Mouse (Mus musculus): ENCODE measurements around the gene Ern2. TPM values are rescaled to one million over a fixed set of nuclear protein-coding genes. Genes with fewer than 3 reads are reported as not detected.

Gene Ern2
- total and polyA plus RNA-seq, 3 experiments: not detected

GRCm38 (mm10) chr7:122132497-122133337, 53.3 kb downstream of the Ern2 start, which contains the start of the genes Palb2 and Dctn5:
Gene Palb2 (minus strand): TSS chr7:122132985.
Gene Dctn5 (plus strand): TSS chr7:122133041.
- DNase-seq (ENCODE audit: low read depth, low spot score): peak; percentile 99
- TF ChIP-seq POLR2A (IDR thresholded peaks at IDR 0.05; ENCODE audit: control insufficient read depth in 1 of 2, insufficient read depth in 1 of 2, low read depth in 1 of 2, low read length in 2 of 2, poor library complexity in 1 of 2) (peak; percentile 94 to 99), TBP (IDR thresholded peaks at IDR 0.05; ENCODE audit: low read depth, low read length) (peak; percentile 92), MXI1 (IDR thresholded peaks at IDR 0.05; ENCODE audit: low read depth, low read length) (peak; percentile 87), MAX (IDR thresholded peaks at IDR 0.05; ENCODE audit: low read length) (peak; percentile 43; the same call in 1 of the 2 replicates), KAT2A (conservative IDR thresholded peaks at IDR 0.05; ENCODE audit: low read depth, low read length) (peak; percentile 92; the same call in 1 of the 2 replicates), ETS1 (IDR thresholded peaks at IDR 0.05; ENCODE audit: low read depth, low read length) (0 out of 2 replicates have a peak, but pooled peaks have one; percentile 44), NELFE (IDR thresholded peaks at IDR 0.05; ENCODE audit: low read depth, low read length) (peak; percentile 96), ZNF384 (IDR thresholded peaks at IDR 0.05; ENCODE audit: low read depth, low read length) (no peak), MYC (IDR thresholded peaks at IDR 0.05; ENCODE audit: low read depth, low read length) (peak; percentile 78; the same call in 1 of the 2 replicates), POLR2AphosphoS2 (IDR thresholded peaks at IDR 0.05; ENCODE audit: low read length) (peak; percentile 88), HCFC1 (IDR thresholded peaks at IDR 0.05; ENCODE audit: low read depth, low read length) (peak; percentile 98), E2F4 (IDR thresholded peaks at IDR 0.05; ENCODE audit: borderline replicate concordance, low read depth, low read length) (peak; percentile 95; the same call in 1 of the 2 replicates), SIN3A (IDR thresholded peaks at IDR 0.05; ENCODE audit: low read length) (peak; percentile 97), NRF1 (IDR thresholded peaks at IDR 0.05; ENCODE audit: insufficient read depth, low read depth, low read length, poor library complexity, severe bottlenecking) (peak; percentile 98), ZC3H11A (IDR thresholded peaks at IDR 0.05; ENCODE audit: low read depth, low read length) (no peak), TCF12 (IDR thresholded peaks at IDR 0.05; ENCODE audit: low read depth, low read length) (peak; percentile 61; the same call in 1 of the 2 replicates), USF1 (IDR thresholded peaks at IDR 0.05; ENCODE audit: low read depth, low read length) (peak; percentile 31; the same call in 1 of the 2 replicates), ZKSCAN1 (IDR thresholded peaks at IDR 0.05; ENCODE audit: low read depth, low read length) (no peak), ELF1 (IDR thresholded peaks at IDR 0.05; ENCODE audit: low read depth, low read length) (peak; percentile 99), MAZ (IDR thresholded peaks at IDR 0.05; ENCODE audit: low read depth, low read length) (peak; percentile 80), RAD21 (IDR thresholded peaks at IDR 0.05; ENCODE audit: low read depth, low read length) (no peak), POLR2AphosphoS5 (IDR thresholded peaks at IDR 0.05; ENCODE audit: borderline replicate concordance, low read depth, low read length) (no peak)
- Histone ChIP-seq H3K27ac (ENCODE audit: control insufficient read depth, low read depth, low read length) (peak within 1 kb of the TSS; percentile 85), H3K9ac (ENCODE audit: control insufficient read depth, low read depth, low read length, poor library complexity, severe bottlenecking) (peak within 1 kb of the TSS; percentile 96), H3K27me3 (ENCODE audit: control insufficient read depth in 1 of 2, insufficient read depth in 2 of 2, low read length in 2 of 2) (no peaks in the 10 kb centered on the region), H3K36me3 (ENCODE audit: control insufficient read depth in 1 of 2, insufficient read depth in 2 of 2, low read length in 2 of 2) (peaks cover 9 to 13% of the 10 kb centered on the region in 2 experiments), H3K4me1 (ENCODE audit: control insufficient read depth in 1 of 2, insufficient read depth in 2 of 2, low read length in 2 of 2) (peaks cover 2 to 4% of the 10 kb centered on the region in 2 experiments; a peak in 2 of 4 replicates), H3K79me2 (ENCODE audit: control insufficient read depth, insufficient read depth, low read length, poor library complexity) (peaks cover 19% of the 10 kb centered on the region), H3K9me3 (replicated peaks; ENCODE audit: insufficient read depth, low read length) (no peaks in the 10 kb centered on the region), H3K4me3 (ENCODE audit: control insufficient read depth in 1 of 2, insufficient read depth in 1 of 2, low read depth in 2 of 2, low read length in 2 of 2) (peak within 1 kb of the TSS; percentile 70 to 99)
